Mouse (Mus musculus): ENCODE data around the gene Gm49510.

DNA sequence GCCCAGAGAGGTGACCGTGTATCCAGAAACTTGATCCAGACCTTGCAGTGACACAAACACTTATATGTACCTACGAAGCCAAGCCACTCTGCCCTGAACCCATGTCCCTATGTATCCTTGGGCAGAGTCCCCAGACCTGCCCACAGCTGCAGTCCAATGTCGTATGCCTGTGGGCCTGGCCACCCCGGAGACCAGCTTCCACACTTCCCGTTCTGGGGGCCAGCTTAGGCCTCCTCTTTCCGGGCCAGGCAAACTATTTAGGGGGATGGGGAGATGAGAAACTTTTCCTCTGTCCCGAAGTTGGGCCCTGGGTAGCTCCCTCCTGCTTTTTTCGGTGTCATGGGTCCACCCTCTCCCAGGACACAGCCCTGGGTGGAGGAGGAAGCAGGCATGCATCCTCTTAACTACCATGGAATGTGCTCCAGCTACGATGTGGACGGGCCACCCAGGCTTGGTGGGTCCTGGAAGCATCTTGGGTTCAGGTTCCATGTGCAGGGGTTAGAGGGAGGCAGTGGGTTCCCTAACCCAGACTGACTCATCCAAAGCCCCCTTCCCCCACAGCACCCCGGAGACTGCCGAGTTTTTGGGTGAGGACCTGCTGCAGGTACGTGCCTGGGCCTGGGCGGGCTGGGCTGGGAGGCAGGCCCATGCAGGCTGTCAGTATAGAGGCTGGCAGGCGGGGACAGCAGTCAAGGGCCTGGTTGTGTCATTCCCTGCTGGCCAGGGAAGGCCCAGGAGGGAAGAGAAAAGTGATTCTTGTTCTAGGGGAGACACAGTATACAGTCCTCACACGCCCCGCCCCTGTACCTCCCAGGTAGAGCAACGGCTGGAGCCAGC is 1.3 kb downstream of the Gm49510 start:
- no peak for TF ChIP-seq MAFK (IDR thresholded peaks at IDR 0.05; ENCODE audit: insufficient read depth, low read depth, low read length)
- no peak for TF ChIP-seq CHD2 (IDR thresholded peaks at IDR 0.05; ENCODE audit: low read depth, low read length)
- no peak for TF ChIP-seq HCFC1 (IDR thresholded peaks at IDR 0.05; ENCODE audit: borderline replicate concordance, insufficient read depth, low read length)
- TF ChIP-seq ZNF384 (IDR thresholded peaks at IDR 0.05; ENCODE audit: low read depth, low read length), result no peak
- no peak for TF ChIP-seq ZC3H11A (IDR thresholded peaks at IDR 0.05; ENCODE audit: borderline replicate concordance, low read depth, low read length)
